Mouse (Mus musculus): ENCODE measurements around the gene Arl6ip4.

GRCm38 (mm10) chr5:124149028-124149427, 33.1 kb downstream of the Arl6ip4 start:
- no peak for TF ChIP-seq POLR2A (IDR thresholded peaks at IDR 0.05; ENCODE audit: low read depth, low read length)
- TF ChIP-seq CTCF (IDR thresholded peaks at IDR 0.05; ENCODE audit: extremely low read depth, insufficient read length, insufficient replicate concordance, low read depth, low read length): no peak
